Comparison of ENCODE assay signal across 10 mouse cellular contexts in the genomic region with DNA sequence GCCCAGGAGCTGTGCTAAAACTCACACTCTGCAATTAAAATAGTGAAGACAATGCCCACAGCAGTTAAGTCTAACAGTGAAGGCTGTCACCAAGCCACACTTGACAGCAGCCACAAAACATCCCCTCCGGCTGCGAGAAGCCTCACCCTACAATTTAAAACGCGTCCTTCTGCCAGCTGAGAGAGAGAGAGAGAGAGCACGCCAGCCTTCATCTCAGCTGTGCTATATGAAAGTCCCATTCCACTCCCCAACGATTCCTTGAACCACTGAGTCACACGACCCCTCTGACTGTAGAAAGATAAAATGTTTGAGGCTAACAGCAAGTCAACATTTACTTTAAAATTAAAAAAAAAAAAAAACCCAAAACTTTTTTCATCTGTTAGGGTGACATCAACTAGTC. TPM values are rescaled to one million over a fixed set of nuclear protein-coding genes. Genes with fewer than 3 reads are reported as not detected.
DNase-seq lines count a peak whose midpoint lies in the region; ATAC-seq lines count a peak whose summit lies in the region.
"Had no signal": no experiment of that assay in that cellular context is flagged by ENCODE, and none has a peak within 500 bp of the region (broad histone marks: within the 10 kb centered on the region; RNA-seq: fewer than 3 reads in every experiment).

No protein-coding gene starts in this region.

- 42% methylated on average over 7 of the region's 7 CpGs for WGBS in heart, embryonic 12.5 days
- 27% methylated on average over 7 of the region's 7 CpGs for WGBS in liver, embryonic 16.5 days (ENCODE audit: insufficient replicate concordance)

- no peak for ATAC-seq in heart, embryonic 12.5 days (ENCODE audit: insufficient number of reproducible peaks, low FRiP score)
- no peak for ATAC-seq in liver, embryonic 16.5 days (ENCODE audit: low read depth)

- H3K9me3 ChIP-seq in heart, embryonic 12.5 days (replicated peaks), result 0 out of 2 replicates have a peak, but pooled peaks cover 2% of the 10 kb centered on the region
- no peaks in the 10 kb centered on the region for H3K9me3 ChIP-seq in liver, embryonic 16.5 days (replicated peaks; ENCODE audit: control insufficient read depth, low read length)
- H3K9me3 ChIP-seq: embryonic facial prominence, embryonic 12.5 days had no signal

- peak overlapping the region; percentile 29 for H3K4me3 ChIP-seq in heart, embryonic 12.5 days
- H3K4me3 ChIP-seq in liver, embryonic 16.5 days (ENCODE audit: low read depth, low read length), result peak overlapping the region; percentile 6; the same call in 1 of the 2 replicates
- H3K4me3 ChIP-seq: embryonic facial prominence, embryonic 12.5 days had no signal

- peak overlapping the region; percentile 84 for H3K4me2 ChIP-seq in heart, embryonic 12.5 days
- peak overlapping the region; percentile 27 for H3K4me2 ChIP-seq in liver, embryonic 16.5 days (ENCODE audit: low read depth, low read length)
- H3K4me2 ChIP-seq: embryonic facial prominence, embryonic 12.5 days had no signal

- H3K36me3 ChIP-seq in heart, embryonic 12.5 days, result peaks cover 3% of the 10 kb centered on the region
- peaks cover 4% of the 10 kb centered on the region; the same call in 1 of the 2 replicates for H3K36me3 ChIP-seq in liver, embryonic 16.5 days (ENCODE audit: control insufficient read depth, insufficient read depth)

- peaks cover 67% of the 10 kb centered on the region for H3K4me1 ChIP-seq in heart, embryonic 12.5 days (replicated peaks)
- peaks cover 70% of the 10 kb centered on the region for H3K4me1 ChIP-seq in liver, embryonic 16.5 days (ENCODE audit: control insufficient read depth, low read depth, low read length)

- DNase-seq in heart, adult 11 months, result no peak
- peak; percentile 45 for DNase-seq in thymus, postnatal 14 days
- no peak for DNase-seq in thymus, postnatal 36 days
- DNase-seq in thymus, postnatal 4 days, result peak; percentile 49
- DNase-seq in right cerebral cortex, postnatal 36 days (ENCODE audit: low spot score in 2 of 2), result no peak
- no peak for DNase-seq in spleen, adult 18-20 months
- DNase-seq: lung, postnatal 4 days had no signal

- no peaks in the 10 kb centered on the region for H3K27me3 ChIP-seq in heart, embryonic 12.5 days (replicated peaks)
- H3K27me3 ChIP-seq in liver, embryonic 16.5 days (ENCODE audit: control insufficient read depth, insufficient read depth, low read depth, low read length), result no peaks in the 10 kb centered on the region
- H3K27me3 ChIP-seq: embryonic facial prominence, embryonic 12.5 days had no signal

- peak overlapping the region; percentile 95 for H3K27ac ChIP-seq in heart, embryonic 12.5 days (ENCODE audit: poor library complexity, severe bottlenecking)
- H3K27ac ChIP-seq in liver, embryonic 16.5 days (ENCODE audit: low read length), result peak overlapping the region; percentile 47; the same call in 1 of the 2 replicates
- H3K27ac ChIP-seq: embryonic facial prominence, embryonic 12.5 days had no signal

- peak overlapping the region; percentile 71 for H3K9ac ChIP-seq in heart, embryonic 12.5 days
- no peak overlapping the region; the same call in 1 of the 2 replicates for H3K9ac ChIP-seq in liver, embryonic 16.5 days (ENCODE audit: low read depth, low read length)
- H3K9ac ChIP-seq: embryonic facial prominence, embryonic 12.5 days had no signal

RNA-seq across cellular contexts. Expression of a gene that starts 3.4 kb away (rescaled TPM):
- 61.9 and 64.4 TPM in 2 replicates for polyA plus RNA-seq in heart, embryonic 12.5 days (2016; fragmentation: Nextera tagmentation; extraction: Ambion mirVana)
- polyA plus RNA-seq in liver, embryonic 16.5 days (2015; fragmentation: Nextera tagmentation; extraction: Ambion mirVana), result 14.3 and 16.3 TPM in 2 replicates

RNA-seq across cellular contexts. Expression of a gene that starts 55.3 kb away (rescaled TPM):
- polyA plus RNA-seq in heart, embryonic 12.5 days (2016; fragmentation: Nextera tagmentation; extraction: Ambion mirVana), result 4.8 and 7.5 TPM in 2 replicates
- 12.4 and 16.3 TPM in 2 replicates for polyA plus RNA-seq in liver, embryonic 16.5 days (2015; fragmentation: Nextera tagmentation; extraction: Ambion mirVana)

Comparison
In these comparisons a context has a peak if more than half of its experiments do, and no peak if none do; other contexts are left out.
1. DNase-seq: peak in thymus, postnatal 14 days (single experiment) and thymus, postnatal 4 days (single experiment); none in heart, adult 11 months (single experiment), thymus, postnatal 36 days (0 of 2), right cerebral cortex, postnatal 36 days (0 of 2) and spleen, adult 18-20 months (0 of 2).